Mouse (Mus musculus) megakaryocyte, adult 5-6 weeks (primary cell): ENCODE measurements around the gene Eif2ak4. TPM values are rescaled to one million over a fixed set of nuclear protein-coding genes. Genes with fewer than 3 reads are reported as not detected.

Source experiments
- ATAC-seq: 2 replicates; pipeline ENCODE4 v1.8.0; 2016; ENCODE audit warnings: mild to moderate bottlenecking, inconsistent platforms; ENCODE audit not compliant: poor library complexity, severe bottlenecking
- total RNA-seq, 2 experiments: library from RNA; stranded (forward) in 1 of 2; stranded (reverse) in 1 of 2; fragments of 153-499, 151-499 nt in 1 of 2; fragments of 221-1000, 200-1000 nt in 1 of 2; gene quantifications; 2 replicates each; pipeline versions ENCODE4 v1.2.3 to v1.2.4; 2015 to 2017

Eif2ak4 gene
- total RNA-seq, 2 experiments from 2014 or later: 7.1 to 7.5 TPM

DNA sequence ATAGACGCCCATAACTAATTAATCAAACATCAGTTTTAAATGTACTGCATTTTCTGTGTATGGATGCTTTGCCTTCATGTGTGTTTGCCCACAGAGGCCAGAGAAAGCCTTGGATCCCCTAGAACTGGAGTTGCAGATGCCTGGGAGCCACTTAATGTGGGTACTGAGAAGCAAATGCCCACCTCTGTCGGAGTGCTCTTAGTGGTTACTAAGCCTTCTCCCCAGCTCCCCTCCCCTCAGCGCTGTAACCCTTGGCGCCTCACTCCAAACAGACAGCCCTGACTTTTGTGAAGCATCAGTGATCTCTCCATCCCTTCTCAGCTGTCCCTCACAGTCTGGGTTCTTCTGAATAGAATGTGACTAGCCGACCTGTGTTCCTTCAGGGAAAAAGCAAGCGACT is 110.1 kb downstream of the Eif2ak4 start:
- no peak for ATAC-seq

GRCm38 (mm10) chr2:118499135-118499961 is 110.9 kb downstream of the Eif2ak4 start:
- peak; percentile 81 for ATAC-seq

DNA sequence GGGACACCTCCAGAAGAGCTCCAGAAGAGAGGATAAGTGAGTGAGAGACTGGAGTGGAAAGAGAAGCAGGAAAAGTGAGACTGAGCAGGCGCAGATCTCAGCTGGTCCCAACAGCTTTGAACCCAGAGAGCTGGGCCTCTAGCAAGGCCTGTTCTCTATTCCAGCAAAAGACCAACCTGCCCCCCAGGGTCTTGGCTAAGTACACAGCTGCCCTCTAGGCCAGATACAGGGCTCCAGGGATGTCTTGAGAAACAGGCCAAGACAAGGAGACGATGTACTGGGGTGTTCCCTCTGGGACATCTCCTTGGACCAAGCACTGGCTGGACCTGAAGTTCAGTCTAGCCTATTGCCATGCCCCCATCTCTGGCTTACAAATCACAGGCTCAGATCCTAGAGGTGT is 111.8 kb downstream of the Eif2ak4 start:
- no peak for ATAC-seq

GRCm38 (mm10) chr2:118507126-118507525 is 118.7 kb downstream of the Eif2ak4 start:
- ATAC-seq: no peak

DNA sequence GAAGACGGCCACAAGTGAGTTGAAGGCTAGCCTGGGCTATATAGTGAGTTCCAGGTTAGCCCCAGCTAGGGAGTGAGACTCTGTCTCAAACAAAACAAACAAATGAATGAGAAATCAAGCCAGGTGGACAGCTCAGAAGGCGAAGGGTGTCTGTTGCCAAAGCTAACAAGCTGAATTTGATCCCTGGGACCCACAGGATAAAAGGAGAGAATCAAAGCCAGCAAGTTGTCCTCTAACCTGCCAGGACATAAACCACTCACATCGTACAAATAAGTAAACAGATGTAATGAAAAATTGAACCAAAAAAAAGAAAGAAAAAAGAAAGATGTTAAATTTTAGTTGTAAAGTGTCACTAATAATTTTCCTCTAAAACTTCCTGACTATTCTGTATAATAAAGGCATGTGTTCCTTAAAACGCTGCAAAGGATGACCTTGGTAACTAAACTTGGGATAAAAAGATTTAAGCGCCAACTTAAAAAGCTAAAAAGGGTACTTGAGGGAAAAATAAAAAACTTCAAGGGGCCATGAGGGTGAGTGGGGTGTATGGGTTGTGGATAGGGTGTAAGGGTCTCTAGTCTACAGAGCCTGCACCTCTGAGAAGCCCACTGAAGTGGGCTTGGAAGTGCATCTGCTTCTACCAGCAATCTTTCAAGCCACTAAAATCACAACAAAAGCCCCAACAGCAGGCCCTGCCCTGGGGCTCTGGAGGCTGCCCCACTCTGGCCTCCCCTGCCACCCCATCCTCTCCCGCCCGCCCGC is 121.4 kb downstream of the Eif2ak4 start:
- no peak for ATAC-seq

DNA sequence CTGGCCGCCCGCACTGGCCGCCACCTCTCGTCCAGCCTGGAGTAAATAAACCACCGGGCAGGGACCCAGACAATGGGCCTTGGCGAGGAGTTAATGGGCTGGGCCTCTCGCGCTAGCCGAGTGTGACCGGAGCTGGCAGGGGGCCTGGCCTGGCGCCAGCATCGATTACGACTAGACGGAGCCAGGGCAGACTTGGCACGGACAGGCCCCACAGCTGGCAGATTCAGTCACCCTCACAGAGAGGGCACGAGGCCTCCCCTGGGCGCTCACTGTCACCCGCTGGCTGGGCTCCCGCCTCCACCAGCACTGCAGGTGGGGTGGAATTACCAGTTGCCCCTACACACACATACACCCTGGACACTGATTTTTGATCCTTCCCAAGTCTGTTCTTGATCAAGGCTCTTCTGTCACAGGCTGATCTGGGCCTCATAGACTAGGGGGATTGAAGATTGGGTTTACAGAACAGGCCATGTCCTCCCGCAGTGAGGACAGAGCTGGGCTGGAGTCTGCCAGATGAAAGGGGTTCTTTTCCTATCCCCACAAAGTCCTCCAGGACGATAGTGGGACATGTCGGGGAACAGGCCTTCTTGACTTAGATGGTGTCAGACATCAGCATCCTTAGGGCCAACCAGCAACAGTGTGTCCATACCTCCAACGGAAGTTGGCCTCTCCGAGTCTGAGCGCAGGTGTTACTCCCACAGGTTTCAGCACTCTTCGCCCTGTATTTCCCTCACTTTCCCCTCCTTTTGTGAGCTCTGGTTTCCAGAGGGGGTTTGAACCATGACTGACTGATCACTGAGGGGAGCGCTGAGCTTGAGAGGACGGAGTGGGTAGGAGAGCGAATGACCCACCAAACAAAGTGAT is 122.3 kb downstream of the Eif2ak4 start:
- no peak for ATAC-seq

DNA sequence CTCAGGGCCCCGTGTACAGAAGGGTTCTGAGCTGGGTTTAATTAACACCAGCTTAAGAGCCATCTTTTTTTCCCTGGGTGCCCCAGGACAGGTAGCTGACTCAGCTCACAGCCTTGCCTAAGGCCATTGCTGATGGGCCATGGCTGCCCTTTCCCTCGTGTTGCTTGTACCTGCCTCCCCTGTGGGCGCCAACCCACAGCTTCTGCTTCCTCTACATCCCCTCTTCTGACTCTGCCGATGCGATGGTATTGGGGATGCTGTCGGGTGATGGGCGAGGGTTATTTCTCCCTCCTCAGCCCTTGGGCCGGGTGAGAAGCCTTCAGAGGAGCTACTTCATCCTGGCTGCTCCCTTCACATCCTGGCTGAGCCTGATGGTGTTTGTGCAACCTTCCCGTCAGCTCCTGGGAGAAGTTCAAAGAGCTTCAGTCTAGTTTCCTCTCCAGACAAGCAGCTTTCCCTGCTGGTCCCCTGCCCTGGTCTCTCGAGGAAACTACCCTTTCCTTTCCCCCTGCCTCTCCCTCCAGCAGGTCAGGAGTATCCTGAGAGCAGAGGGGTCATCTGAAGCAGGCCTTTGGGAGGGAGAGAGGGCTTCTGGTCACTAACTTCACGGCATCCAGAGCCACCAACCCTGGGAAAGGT is 123.5 kb downstream of the Eif2ak4 start:
- 0 out of 2 replicates have a peak, but pooled peaks have one; percentile 18 for ATAC-seq

- ATAC-seq: peak; percentile 49; the same call in 1 of the 2 replicates
These were observed 124.3 kb downstream of the Eif2ak4 start for GRCm38 (mm10) chr2:118512418-118513377.

GRCm38 (mm10) chr2:118520042-118520933 is 131.9 kb downstream of the Eif2ak4 start:
- no peak for ATAC-seq

- 0 out of 2 replicates have a peak, but pooled peaks have one; percentile 40 for ATAC-seq
These were observed 133.8 kb downstream of the Eif2ak4 start for GRCm38 (mm10) chr2:118522265-118522664.

- ATAC-seq: no peak
These were observed 134.8 kb downstream of the Eif2ak4 start for GRCm38 (mm10) chr2:118523163-118523730.

DNA sequence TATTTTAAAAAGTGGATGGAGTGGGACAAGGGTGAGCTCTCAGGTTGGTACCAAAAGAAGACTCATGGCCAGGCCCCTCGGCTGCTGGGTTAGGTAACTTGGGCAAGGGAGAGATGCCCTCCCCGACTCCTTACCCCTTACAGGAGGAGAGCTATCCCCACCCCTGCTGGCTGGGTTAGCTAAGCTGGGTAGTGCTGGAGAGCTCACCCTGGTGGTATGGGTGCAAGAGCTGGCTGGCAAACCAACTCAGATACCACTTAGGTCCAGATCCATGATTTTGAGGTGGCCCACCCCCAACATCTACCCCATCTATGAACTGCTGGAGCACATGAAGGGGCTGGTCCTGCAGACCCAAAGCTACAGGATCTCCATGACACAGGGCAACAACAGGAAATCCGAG is 136.4 kb downstream of the Eif2ak4 start:
- ATAC-seq: no peak

Other genes with a start within 250 kb of the Eif2ak4 start
- not detected in 2 replicates for gene Fsip1, start 131.7 kb upstream of the Eif2ak4 start, total RNA-seq (2015)
- 0.07 TPM in 1 of 2 replicates, not detected in the other for gene Fsip1, start 131.7 kb upstream of the Eif2ak4 start, total RNA-seq (2017)
- gene Gpr176, start 15.2 kb upstream of the Eif2ak4 start, total RNA-seq (2015): not detected in 2 replicates
- gene Gpr176, start 15.2 kb upstream of the Eif2ak4 start, total RNA-seq (2017): not detected in 2 replicates
- 160 and 173 TPM in 2 replicates for gene Srp14, start 91.1 kb downstream of the Eif2ak4 start, total RNA-seq (2015)
- 181 and 193 TPM in 2 replicates for gene Srp14, start 91.1 kb downstream of the Eif2ak4 start, total RNA-seq (2017)
- gene Bmf, start 161.1 kb downstream of the Eif2ak4 start, total RNA-seq (2015): 8.8 and 12.4 TPM in 2 replicates
- gene Bmf, start 161.1 kb downstream of the Eif2ak4 start, total RNA-seq (2017): 9.7 and 11.5 TPM in 2 replicates
- 48.8 and 63.4 TPM in 2 replicates for gene Bub1b, start 209.6 kb downstream of the Eif2ak4 start, total RNA-seq (2015)
- gene Bub1b, start 209.6 kb downstream of the Eif2ak4 start, total RNA-seq (2017): 139 TPM in 2 replicates